Mouse (Mus musculus): Measurements from ENCODE around the gene Spopl.

GRCm38 (mm10) chr2:23605391-23605790, 33.5 kb upstream of the Spopl start:
- TF ChIP-seq CTCF (IDR thresholded peaks at IDR 0.05; ENCODE audit: insufficient read depth, low read depth, low read length), result no peak
- no peak for TF ChIP-seq POLR2A (IDR thresholded peaks at IDR 0.05; ENCODE audit: insufficient read depth, low read depth, low read length)
